Mouse (Mus musculus) lung, adult 2 months (tissue): ENCODE data around the gene Adipoq.

Experiments
- CTCF ChIP-seq: fragments of 200-500 bp; IDR thresholded peaks from 2 replicates; pipeline ENCODE4 v1.5.1; 2011; ENCODE audit warnings: mild to moderate bottlenecking, low read length, control low read depth; ENCODE audit not compliant: insufficient read depth
- POLR2A ChIP-seq: fragments of 200-500 bp; IDR thresholded peaks from 2 replicates; pipeline ENCODE4 v1.6.1; 2011; ENCODE audit warnings: low read depth, mild to moderate bottlenecking, control low read depth, low read length, borderline replicate concordance; ENCODE audit errors: extremely low read depth

DNA sequence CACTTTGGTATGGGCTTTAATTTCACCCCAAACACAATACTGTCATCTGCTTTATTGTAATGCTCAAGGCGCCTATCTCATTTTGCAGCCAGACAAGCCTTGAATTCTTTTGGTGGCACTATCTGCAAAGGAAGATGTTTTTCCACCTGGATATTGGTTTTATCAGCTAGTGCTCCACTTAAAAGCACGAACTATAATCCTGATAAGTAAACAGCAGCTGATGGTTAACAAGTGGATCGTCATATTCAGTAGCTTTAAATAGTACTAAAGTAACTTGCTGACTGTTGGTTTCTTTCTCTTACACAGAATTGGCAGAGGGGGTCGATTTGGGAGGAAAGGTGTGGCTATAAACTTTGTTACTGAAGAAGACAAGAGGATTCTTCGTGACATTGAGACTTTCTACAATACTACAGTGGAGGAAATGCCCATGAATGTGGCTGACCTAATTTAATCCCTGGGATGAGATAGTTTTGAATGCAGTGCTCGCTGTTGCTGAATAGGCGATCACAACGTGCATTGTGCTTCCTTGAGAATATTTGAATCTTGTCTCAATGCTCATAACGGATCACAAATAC is 33.4 kb upstream of the Adipoq start:
- TF ChIP-seq CTCF (no peak), POLR2A (no peak)
